Mouse (Mus musculus) myocyte (in vitro differentiated cells): Measurements from ENCODE around the gene Olfr201.

Experiments
- CEBPB ChIP-seq: IDR thresholded peaks from 2 replicates; pipeline ENCODE4 v1.6.1; 2011; ENCODE audit warnings: mild to moderate bottlenecking, moderate library complexity; ENCODE audit not compliant: poor library complexity, insufficient read depth, severe bottlenecking
- E2F4 ChIP-seq: IDR thresholded peaks from one replicate; pipeline ENCODE4 v1.6.1; 2011; ENCODE audit warnings: mild to moderate bottlenecking, control low read depth, moderate library complexity; ENCODE audit not compliant: insufficient read depth
- MAX ChIP-seq: IDR thresholded peaks from one replicate; pipeline ENCODE4 v1.6.1; 2011; ENCODE audit warnings: low read depth, mild to moderate bottlenecking, control low read depth
- POLR2A ChIP-seq: IDR thresholded peaks from one replicate; pipeline ENCODE4 v1.6.1; 2011; ENCODE audit warnings: low read depth, mild to moderate bottlenecking, control low read depth, moderate library complexity; ENCODE audit not compliant: insufficient read length
- REST ChIP-seq: IDR thresholded peaks from one replicate; pipeline ENCODE4 v1.6.1; 2011; ENCODE audit warnings: mild to moderate bottlenecking, control low read depth, moderate library complexity; ENCODE audit not compliant: insufficient read depth, insufficient read length
- TCF12 ChIP-seq: IDR thresholded peaks from one replicate; pipeline ENCODE4 v1.6.1; 2011; ENCODE audit warnings: mild to moderate bottlenecking, control low read depth; ENCODE audit not compliant: poor library complexity, insufficient read depth, severe bottlenecking

DNA sequence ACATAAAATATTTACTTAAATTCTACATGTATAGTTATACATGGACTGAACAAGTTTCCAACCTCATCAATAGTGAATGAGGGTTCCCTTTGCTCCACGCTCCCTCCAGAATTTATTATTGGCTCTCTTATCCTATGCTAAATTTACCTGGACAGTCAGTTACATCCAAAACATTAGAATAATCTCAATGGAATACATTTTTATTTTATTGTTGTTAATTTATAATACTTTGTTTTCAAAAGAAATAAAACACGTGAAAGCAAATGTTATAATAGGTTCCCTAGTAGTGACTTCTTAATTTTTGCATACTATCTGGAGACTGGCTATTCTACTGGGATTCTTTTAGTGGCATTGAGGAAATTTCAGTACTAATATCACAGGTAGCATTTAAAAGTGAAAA is 26.1 kb upstream of the Olfr201 start, which contains the start of gene Olfr203:
- TF ChIP-seq POLR2A (no peak), REST (no peak), MAX (no peak), TCF12 (no peak), CEBPB (no peak), E2F4 (no peak)
